Mouse (Mus musculus) limb, embryonic 10.5 days (tissue): Measurements from ENCODE around the gene Trim62. TPM values are rescaled to one million over a fixed set of nuclear protein-coding genes. Genes with fewer than 3 reads are reported as not detected.

Experiments used
- DNase-seq: peaks from one replicate; pipeline ENCODE4 v3.0.0-alpha.2; 2017; ENCODE audit warnings: low spot score
- H3K27ac ChIP-seq: fragments of 300-500 bp; sonication (generic); 2 replicates; pipeline ENCODE4 v1.5.1; 2016; ENCODE audit warnings: mild to moderate bottlenecking
- H3K27me3 ChIP-seq: fragments of 300-500 bp; sonication (generic); 2 replicates; pipeline ENCODE4 v1.6.1; 2016; ENCODE audit warnings: low read depth, mild to moderate bottlenecking; ENCODE audit not compliant: poor library complexity, severe bottlenecking
- H3K36me3 ChIP-seq: fragments of 300-500 bp; sonication (generic); 2 replicates; pipeline ENCODE4 v1.6.1; 2016; ENCODE audit warnings: mild to moderate bottlenecking, moderate library complexity
- H3K4me1 ChIP-seq: fragments of 300-500 bp; sonication (generic); 2 replicates; pipeline ENCODE4 v1.6.1; 2016
- H3K4me3 ChIP-seq: fragments of 300-500 bp; sonication (generic); 2 replicates; pipeline ENCODE4 v1.5.1; 2016; ENCODE audit warnings: mild to moderate bottlenecking, moderate library complexity
- H3K9me3 ChIP-seq: fragments of 300-500 bp; sonication (generic); replicated peaks from 2 replicates; pipeline ENCODE4 v1.6.1; 2016; ENCODE audit warnings: mild to moderate bottlenecking
- WGBS: fragments of 180-500 bp; shearing (Covaris S2); methylation state at CpG from one replicate; pipeline ENCODE4 v1.1.7; 2016; 5-methylcytosine and 5-hydroxymethylcytosine counted together
- polyA plus RNA-seq: library from polyadenylated mRNA; unstranded; fragments of >200 nt; fragmentation: Nextera tagmentation; extraction: Ambion mirVana; gene quantifications from 2 replicates; pipeline ENCODE4 v1.2.1, GENCODE M21; 2016

Gene Trim62
- polyA plus RNA-seq, 1 experiment from 2014 or later, result 8.2 TPM

- H3K36me3 ChIP-seq, result 0 out of 2 replicates have a peak, but pooled peaks cover 2% of the 10 kb centered on the region
- DNase-seq, result peak; percentile 72
- H3K27ac ChIP-seq, result no peak overlapping the region
- WGBS, result 52% methylated on average over 11 of the region's 11 CpGs
- H3K27me3 ChIP-seq, result peaks cover 23% of the 10 kb centered on the region
- H3K9me3 ChIP-seq, result no peaks in the 10 kb centered on the region
- no peak overlapping the region for H3K4me3 ChIP-seq
- H3K4me1 ChIP-seq, result peaks cover 29% of the 10 kb centered on the region
These were observed 74.0 kb downstream of the Trim62 start for GRCm38 (mm10) chr4:128957155-128957911.

- H3K4me1 ChIP-seq, result peaks cover 35% of the 10 kb centered on the region
- no peak overlapping the region for H3K4me3 ChIP-seq
- whole genome bisulfite sequencing, result 88% methylated on average over 11 of the region's 11 CpGs
- 0 out of 2 replicates have a peak, but pooled peaks cover 2% of the 10 kb centered on the region for H3K36me3 ChIP-seq
- DNase-seq, result no peak
- H3K27me3 ChIP-seq, result peaks cover 23% of the 10 kb centered on the region
- H3K27ac ChIP-seq, result peak overlapping the region; percentile 30; the same call in 1 of the 2 replicates
- H3K9me3 ChIP-seq, result no peaks in the 10 kb centered on the region
These were observed 74.8 kb downstream of the Trim62 start for GRCm38 (mm10) chr4:128958156-128958555.

GRCm38 (mm10) chr4:128958849-128959248 lies 75.5 kb downstream of the Trim62 start:
- no peak for DNase-seq
- WGBS, result 74% methylated on average over 8 of the region's 8 CpGs
- Histone ChIP-seq H3K36me3 (0 out of 2 replicates have a peak, but pooled peaks cover 2% of the 10 kb centered on the region), H3K27ac (no peak overlapping the region), H3K4me1 (peaks cover 36% of the 10 kb centered on the region), H3K9me3 (no peaks in the 10 kb centered on the region), H3K27me3 (peaks cover 25% of the 10 kb centered on the region), H3K4me3 (no peak overlapping the region)

- Histone ChIP-seq H3K4me3 (no peak overlapping the region), H3K9me3 (no peaks in the 10 kb centered on the region), H3K36me3 (0 out of 2 replicates have a peak, but pooled peaks cover 2% of the 10 kb centered on the region), H3K27ac (no peak overlapping the region), H3K27me3 (peaks cover 32% of the 10 kb centered on the region), H3K4me1 (peaks cover 36% of the 10 kb centered on the region)
- no peak for DNase-seq
- 91% methylated on average over 17 of the region's 17 CpGs for WGBS
These were observed 76.3 kb downstream of the Trim62 start for GRCm38 (mm10) chr4:128959676-128960075.

Other genes with a start within 250 kb of the Trim62 start
- 71.1 and 76.8 TPM in 2 replicates for gene Phc2, start 228.9 kb upstream of the Trim62 start, polyA plus RNA-seq
- 0.10 TPM in 1 of 2 replicates, not detected in the other for gene A3galt2, start 128.2 kb upstream of the Trim62 start, polyA plus RNA-seq
- 41.4 and 48.6 TPM in 2 replicates for gene Zfp362, start 77.5 kb upstream of the Trim62 start, polyA plus RNA-seq
- gene Azin2, start 78.9 kb downstream of the Trim62 start, polyA plus RNA-seq, result 9.8 and 15.4 TPM in 2 replicates
- gene Ak2, start 108.4 kb downstream of the Trim62 start, polyA plus RNA-seq, result 236 and 271 TPM in 2 replicates
- gene Rnf19b, start 174.7 kb downstream of the Trim62 start, polyA plus RNA-seq, result 8.0 and 9.1 TPM in 2 replicates
- 6.8 and 7.3 TPM in 2 replicates for gene Tmem54, start 222.0 kb downstream of the Trim62 start, polyA plus RNA-seq
- 0.30 and 0.69 TPM in 2 replicates for gene Hpca, start 238.5 kb downstream of the Trim62 start, polyA plus RNA-seq